Comparison of ENCODE assay signal across 8 mouse cellular contexts in the genomic region with DNA sequence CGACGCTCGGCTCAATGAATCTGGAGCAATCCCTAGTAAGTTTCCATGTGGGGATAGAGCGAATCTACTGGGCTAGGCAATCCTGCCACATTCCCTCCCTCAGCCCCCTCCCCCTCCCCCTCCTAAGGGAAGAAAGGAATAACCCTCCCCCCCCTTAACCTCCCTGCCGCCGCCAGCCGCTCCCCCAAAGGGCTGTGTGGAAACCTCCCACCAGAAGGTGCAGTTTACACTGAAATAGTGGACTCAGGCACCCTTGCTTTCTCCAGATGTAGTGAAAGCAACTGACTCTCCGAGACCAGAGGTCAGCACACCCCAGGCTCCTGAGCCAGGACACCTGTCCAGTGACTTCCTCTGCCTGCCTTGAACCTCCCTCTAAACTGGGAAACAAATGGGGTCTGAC. TPM values are rescaled to one million over a fixed set of nuclear protein-coding genes. Genes with fewer than 3 reads are reported as not detected.
A peak's percentile ranks its signal among the peaks of the same experiment; 100 is the strongest.
DNase-seq lines count a peak whose midpoint lies in the region; ATAC-seq lines count a peak whose summit lies in the region.

No protein-coding gene starts in this region.

- H3K4me3 ChIP-seq in kidney, embryonic 14.5 days (ENCODE audit: low read length): no peak overlapping the region; the same call in 1 of the 2 replicates
- no peak overlapping the region for H3K4me3 ChIP-seq in hindbrain, embryonic 16.5 days (ENCODE audit: low read length)

- DNase-seq in kidney, postnatal 14 days: no peak
- DNase-seq in embryo, embryonic 10.5 days (ENCODE audit: low spot score): peak; percentile 71
- DNase-seq in neural tube, embryonic 10.5 days (ENCODE audit: extremely low spot score, low spot score): peak; percentile 63
- no peak for DNase-seq in thymus, postnatal 4 days
- no peak for DNase-seq in thymus, adult 18-20 months
- no peak for DNase-seq in gastrocnemius, postnatal 14 days

- H3K27me3 ChIP-seq in kidney, embryonic 14.5 days (ENCODE audit: control insufficient read depth, insufficient read depth, low read length): no peaks in the 10 kb centered on the region
- no peaks in the 10 kb centered on the region for H3K27me3 ChIP-seq in hindbrain, embryonic 16.5 days (replicated peaks; ENCODE audit: control insufficient read depth, insufficient read depth, low read length)

- peak; percentile 41; the same call in 1 of the 2 replicates for ATAC-seq in kidney, embryonic 14.5 days (ENCODE audit: low FRiP score, low TSS enrichment)
- no peak for ATAC-seq in hindbrain, embryonic 16.5 days

- no peak overlapping the region for H3K9ac ChIP-seq in kidney, embryonic 14.5 days (ENCODE audit: low read depth, low read length)
- no peak overlapping the region for H3K9ac ChIP-seq in hindbrain, embryonic 16.5 days (ENCODE audit: low read depth, low read length)

- 7% methylated on average over 8 of the region's 8 CpGs for WGBS in kidney, embryonic 14.5 days
- 10% methylated on average over 8 of the region's 8 CpGs for WGBS in hindbrain, embryonic 16.5 days

- H3K9me3 ChIP-seq in kidney, embryonic 14.5 days (ENCODE audit: control insufficient read depth, low read length): no peaks in the 10 kb centered on the region
- no peaks in the 10 kb centered on the region for H3K9me3 ChIP-seq in hindbrain, embryonic 16.5 days (ENCODE audit: control insufficient read depth, low read length)

- intact Hi-C loops in gastrocnemius, postnatal 14 days (cut with DNase I; ENCODE audit: low total_unique reads): no loop called here

- H3K4me2 ChIP-seq in kidney, embryonic 14.5 days (replicated peaks; ENCODE audit: low read depth, low read length): peak overlapping the region; percentile 35
- H3K4me2 ChIP-seq in hindbrain, embryonic 16.5 days (ENCODE audit: low read length): peak overlapping the region; percentile 38; the same call in 1 of the 2 replicates

- H3K27ac ChIP-seq in kidney, embryonic 14.5 days (ENCODE audit: low read depth, low read length): peak overlapping the region; percentile 82
- H3K27ac ChIP-seq in hindbrain, embryonic 16.5 days (ENCODE audit: low read depth, low read length): no peak overlapping the region

- peaks cover 47% of the 10 kb centered on the region for H3K4me1 ChIP-seq in kidney, embryonic 14.5 days (ENCODE audit: control insufficient read depth, insufficient read depth, low read length)
- peaks cover 17% of the 10 kb centered on the region for H3K4me1 ChIP-seq in hindbrain, embryonic 16.5 days (ENCODE audit: control insufficient read depth, insufficient read depth, low read depth, low read length)

- H3K36me3 ChIP-seq in kidney, embryonic 14.5 days (ENCODE audit: control insufficient read depth, insufficient read depth, low read length): no peaks in the 10 kb centered on the region
- no peaks in the 10 kb centered on the region for H3K36me3 ChIP-seq in hindbrain, embryonic 16.5 days (ENCODE audit: control insufficient read depth, insufficient read depth, low read length)

RNA-seq across cellular contexts. Expression of gene C130032M10Rik, which starts 11.1 kb away (rescaled TPM):
- 0.31 and 0.47 TPM in 2 replicates for polyA plus RNA-seq in kidney, embryonic 14.5 days (2014; fragmentation: Nextera tagmentation; extraction: Ambion mirVana)
- polyA plus RNA-seq in hindbrain, embryonic 16.5 days (2015; fragmentation: Nextera tagmentation; extraction: Ambion mirVana): not detected in 2 replicates
- total RNA-seq in gastrocnemius, postnatal 14 days (2021): not detected

RNA-seq across cellular contexts. Expression of gene Ccr4, which starts 21.9 kb away (rescaled TPM):
- polyA plus RNA-seq in kidney, embryonic 14.5 days (2014; fragmentation: Nextera tagmentation; extraction: Ambion mirVana): 0.68 and 0.94 TPM in 2 replicates
- polyA plus RNA-seq in hindbrain, embryonic 16.5 days (2015; fragmentation: Nextera tagmentation; extraction: Ambion mirVana): not detected in 2 replicates
- not detected for total RNA-seq in gastrocnemius, postnatal 14 days (2021)

RNA-seq across cellular contexts. Expression of gene Trim71, which starts 37.6 kb away (rescaled TPM):
- polyA plus RNA-seq in kidney, embryonic 14.5 days (2014; fragmentation: Nextera tagmentation; extraction: Ambion mirVana): 1.1 and 1.4 TPM in 2 replicates
- polyA plus RNA-seq in hindbrain, embryonic 16.5 days (2015; fragmentation: Nextera tagmentation; extraction: Ambion mirVana): 0.14 and 0.24 TPM in 2 replicates
- not detected for total RNA-seq in gastrocnemius, postnatal 14 days (2021)

Comparison
In these comparisons a context has a peak if more than half of its experiments do, and no peak if none do; other contexts are left out.
1. DNase-seq: peak in embryo, embryonic 10.5 days (single experiment) and neural tube, embryonic 10.5 days (single experiment); none in kidney, postnatal 14 days (single experiment), thymus, postnatal 4 days (single experiment), thymus, adult 18-20 months (0 of 2) and gastrocnemius, postnatal 14 days (single experiment).